Mouse (Mus musculus): ENCODE measurements around the gene Zbtb41. TPM values are rescaled to one million over a fixed set of nuclear protein-coding genes. Genes with fewer than 3 reads are reported as not detected.
A peak's percentile ranks its signal among the peaks of the same experiment; 100 is the strongest.

Zbtb41 gene
- 54.5 and 65.1 TPM in 2 replicates for total RNA-seq (2014; rRNA removed)
- 11.9 and 13.2 TPM in 2 replicates for polyA plus RNA-seq (2015; fragmentation: Nextera tagmentation; extraction: Ambion mirVana)

DNA sequence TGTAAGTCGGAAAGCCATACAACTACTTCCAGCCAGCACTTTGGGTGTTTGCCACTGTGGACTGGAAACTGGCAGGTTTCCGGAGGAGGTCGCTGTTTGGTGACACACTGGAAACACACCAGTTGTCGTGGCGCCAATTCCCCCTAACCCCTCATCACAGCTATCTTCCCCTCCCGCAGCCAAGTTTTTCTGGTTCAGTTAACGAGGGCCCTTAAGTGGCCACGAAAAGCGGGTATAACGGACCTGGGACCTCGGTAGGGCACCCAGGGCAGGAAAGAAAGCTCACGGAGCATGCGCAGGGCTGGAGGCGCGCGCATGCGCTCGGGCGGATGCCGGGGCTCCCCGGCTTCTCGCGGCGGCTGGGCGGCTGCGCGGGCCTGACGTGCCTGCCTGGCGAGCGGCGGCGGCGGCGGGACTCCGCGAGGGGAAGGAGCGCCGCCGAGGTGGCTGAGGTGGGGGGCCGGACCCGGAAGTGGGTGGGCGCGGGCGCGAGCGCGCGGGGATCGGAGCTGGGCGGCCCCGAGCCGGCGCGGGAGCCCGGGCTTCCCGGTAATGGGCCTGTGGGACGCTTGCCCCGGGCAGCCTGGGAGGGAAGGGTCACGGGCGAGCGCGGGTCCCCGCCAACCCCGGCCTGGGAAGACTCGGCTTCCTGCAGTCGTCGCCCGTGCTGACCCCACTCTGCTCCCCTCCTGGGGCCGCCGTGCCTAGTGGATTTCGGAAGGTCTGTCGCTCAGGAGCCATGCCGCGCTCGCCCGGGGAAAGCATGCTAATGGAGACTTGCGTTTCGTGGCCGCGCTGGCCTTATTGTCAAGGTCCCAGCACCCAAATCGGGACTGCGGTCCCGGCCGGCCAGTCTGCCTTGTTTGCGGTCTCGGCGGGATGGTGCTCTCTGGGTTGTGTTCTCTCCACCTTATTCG is at the start of gene Zbtb41:
Zbtb41 (plus strand) TSS at position 414 of the 917 bp plus-strand sequence.
- peaks cover 17% of the 10 kb centered on the region for H3K4me1 ChIP-seq (ENCODE audit: insufficient read depth, low read length)
- H3K4me3 ChIP-seq (ENCODE audit: low read depth, low read length), result peak within 1 kb of the TSS; percentile 84
- no peaks in the 10 kb centered on the region for H3K27me3 ChIP-seq (ENCODE audit: insufficient read depth, low read length)
- ATAC-seq (ENCODE audit: low FRiP score) (peak; percentile 95), DNase-seq (ENCODE audit: low spot score) (peak; percentile 91)
- peak within 1 kb of the TSS; percentile 77 for H3K4me2 ChIP-seq (ENCODE audit: low read depth, low read length, poor library complexity, severe bottlenecking)
- no peaks in the 10 kb centered on the region for H3K9me3 ChIP-seq (ENCODE audit: low read length)
- peak; percentile 79 for TF ChIP-seq CTCF (IDR thresholded peaks at IDR 0.05)
- peak within 1 kb of the TSS; percentile 81 for H3K9ac ChIP-seq (replicated peaks; ENCODE audit: low read length, poor library complexity, severe bottlenecking)
- peak within 1 kb of the TSS; percentile 89 for H3K27ac ChIP-seq (ENCODE audit: low read depth, low read length)
- WGBS, result under 1% methylated on average over 54 of the region's 88 CpGs
- H3K36me3 ChIP-seq (ENCODE audit: insufficient read depth, low read length), result no peaks in the 10 kb centered on the region

DNA sequence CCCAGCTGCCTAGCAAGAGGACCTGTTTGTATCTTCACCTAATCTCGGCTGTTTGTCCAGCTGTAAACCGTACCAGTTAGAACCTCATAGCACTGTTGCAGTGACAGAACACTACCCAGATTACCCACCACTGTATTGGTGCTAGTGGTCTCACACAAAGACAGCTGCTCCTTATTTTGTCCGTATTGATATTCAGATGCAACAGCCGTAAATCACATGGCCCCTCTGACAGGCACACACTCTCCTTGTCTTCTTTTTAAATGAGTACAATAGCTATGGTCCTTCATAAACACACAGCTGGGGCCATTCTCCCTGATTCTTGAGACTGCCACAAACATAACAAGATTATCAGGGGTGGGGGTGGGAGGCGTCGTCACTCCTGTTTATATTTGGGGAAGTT is 46.2 kb upstream of the Zbtb41 start:
- WGBS, result 9% methylated on average over 6 of the region's 6 CpGs
- Histone ChIP-seq H3K36me3 (ENCODE audit: insufficient read depth, low read length) (no peaks in the 10 kb centered on the region), H3K9ac (replicated peaks; ENCODE audit: low read length, poor library complexity, severe bottlenecking) (peak overlapping the region; percentile 29; the same call in 1 of the 2 replicates), H3K4me2 (ENCODE audit: low read depth, low read length, poor library complexity, severe bottlenecking) (peak overlapping the region; percentile 51), H3K27me3 (ENCODE audit: insufficient read depth, low read length) (no peaks in the 10 kb centered on the region), H3K9me3 (ENCODE audit: low read length) (no peaks in the 10 kb centered on the region), H3K27ac (ENCODE audit: low read depth, low read length) (no peak overlapping the region), H3K4me1 (ENCODE audit: insufficient read depth, low read length) (0 out of 2 replicates have a peak, but pooled peaks cover 5% of the 10 kb centered on the region), H3K4me3 (ENCODE audit: low read depth, low read length) (peak overlapping the region; percentile 33)
- ATAC-seq (ENCODE audit: low FRiP score) (no peak), DNase-seq (ENCODE audit: low spot score) (no peak)
- TF ChIP-seq CTCF (IDR thresholded peaks at IDR 0.05), result no peak

DNA sequence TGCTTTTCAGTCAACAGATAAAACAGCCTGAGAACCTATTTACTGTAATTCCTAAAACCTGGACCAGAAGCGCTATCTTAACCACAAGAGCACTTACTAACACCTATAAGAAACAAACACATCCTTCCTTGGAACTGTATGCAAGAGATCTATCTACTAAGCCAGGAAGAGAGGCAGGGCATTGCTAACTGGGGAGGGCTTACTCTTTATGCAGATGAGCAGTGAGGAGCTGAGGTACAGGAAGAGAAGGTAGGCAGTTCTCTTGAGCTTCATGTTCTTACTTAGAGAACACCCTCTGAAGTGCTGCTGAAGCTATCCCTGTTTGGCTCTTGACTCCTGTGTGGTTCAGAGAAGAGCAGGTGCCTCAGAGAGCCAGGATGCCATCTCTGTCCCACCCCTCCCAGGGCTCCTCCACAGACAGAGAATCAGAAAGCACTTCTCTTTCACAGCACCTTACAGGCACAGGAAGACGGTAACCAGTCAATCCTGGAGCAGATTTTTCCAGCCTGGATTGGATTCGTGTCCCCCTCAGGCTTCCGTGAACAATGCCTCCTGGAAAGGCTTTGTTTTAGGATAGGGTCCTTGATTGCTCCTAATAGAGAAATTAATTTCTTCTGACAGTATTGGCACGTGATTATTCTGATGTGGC is 45.3 kb upstream of the Zbtb41 start, which contains the start of gene Crb1:
Crb1 (minus strand) TSS at position 463 of the 649 bp plus-strand sequence.
- ATAC-seq (ENCODE audit: low FRiP score), result peak; percentile 64; the same call in 1 of the 2 replicates
- Histone ChIP-seq H3K4me3 (ENCODE audit: low read depth, low read length) (peak within 1 kb of the TSS; percentile 33), H3K9me3 (ENCODE audit: low read length) (no peaks in the 10 kb centered on the region), H3K4me1 (ENCODE audit: insufficient read depth, low read length) (0 out of 2 replicates have a peak, but pooled peaks cover 5% of the 10 kb centered on the region), H3K36me3 (ENCODE audit: insufficient read depth, low read length) (no peaks in the 10 kb centered on the region), H3K4me2 (ENCODE audit: low read depth, low read length, poor library complexity, severe bottlenecking) (peak within 1 kb of the TSS; percentile 51), H3K9ac (replicated peaks; ENCODE audit: low read length, poor library complexity, severe bottlenecking) (peak within 1 kb of the TSS; percentile 29; the same call in 1 of the 2 replicates), H3K27me3 (ENCODE audit: insufficient read depth, low read length) (no peaks in the 10 kb centered on the region), H3K27ac (ENCODE audit: low read depth, low read length) (no peak within 1 kb of the TSS)
- peak; percentile 58 for DNase-seq (ENCODE audit: low spot score)
- TF ChIP-seq CTCF (IDR thresholded peaks at IDR 0.05), result no peak
- 6% methylated on average over 5 of the region's 5 CpGs for WGBS

DNA sequence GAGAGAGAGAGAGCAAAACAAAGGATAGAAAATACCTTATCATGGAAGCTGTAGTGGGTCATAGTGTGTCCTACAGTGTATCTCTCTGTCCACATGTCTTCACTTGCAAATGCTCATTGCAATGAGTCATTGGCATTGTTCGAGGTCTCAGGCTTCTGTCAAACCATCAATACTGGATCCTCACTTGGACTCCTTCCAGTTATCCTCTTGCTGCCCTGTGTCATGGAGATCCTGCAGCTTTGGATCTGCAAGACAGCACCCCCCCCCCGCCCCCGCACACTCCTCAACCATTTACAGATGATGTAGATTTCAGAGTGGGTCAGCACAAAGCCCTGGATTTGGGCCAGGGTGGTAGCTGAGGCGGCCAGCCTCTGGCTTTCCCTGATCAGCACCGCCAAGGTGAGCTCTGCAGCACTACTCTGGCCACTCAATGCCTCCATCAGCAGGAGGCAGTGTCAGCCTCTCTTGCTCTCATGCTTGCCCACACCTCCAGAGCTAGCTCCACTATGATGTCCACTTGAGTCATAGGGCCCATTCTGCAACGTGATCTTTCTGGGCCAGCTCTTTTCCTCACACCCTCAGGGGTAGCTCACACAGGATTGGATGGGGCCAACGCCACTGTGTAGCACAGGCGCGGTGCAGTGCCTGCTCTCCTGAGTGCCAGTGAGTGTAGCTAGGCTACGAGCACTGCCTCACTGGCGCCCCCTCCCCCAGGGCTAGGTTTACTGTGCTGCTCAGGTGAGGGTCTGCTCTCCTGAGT is 43.0 kb upstream of the Zbtb41 start:
- no peak overlapping the region for H3K9ac ChIP-seq (replicated peaks; ENCODE audit: low read length, poor library complexity, severe bottlenecking)
- DNase-seq (ENCODE audit: low spot score) (no peak), ATAC-seq (ENCODE audit: low FRiP score) (peak; percentile 64; the same call in 1 of the 2 replicates)
- H3K4me1 ChIP-seq (ENCODE audit: insufficient read depth, low read length), result 0 out of 2 replicates have a peak, but pooled peaks cover 5% of the 10 kb centered on the region
- 26% methylated on average over 11 of the region's 11 CpGs for WGBS
- no peak for TF ChIP-seq CTCF (IDR thresholded peaks at IDR 0.05)
- H3K4me3 ChIP-seq (ENCODE audit: low read depth, low read length), result no peak overlapping the region
- no peak overlapping the region for H3K4me2 ChIP-seq (ENCODE audit: low read depth, low read length, poor library complexity, severe bottlenecking)
- H3K27ac ChIP-seq (ENCODE audit: low read depth, low read length), result no peak overlapping the region
- no peaks in the 10 kb centered on the region for H3K9me3 ChIP-seq (ENCODE audit: low read length)
- no peaks in the 10 kb centered on the region for H3K27me3 ChIP-seq (ENCODE audit: insufficient read depth, low read length)
- H3K36me3 ChIP-seq (ENCODE audit: insufficient read depth, low read length), result no peaks in the 10 kb centered on the region

DNA sequence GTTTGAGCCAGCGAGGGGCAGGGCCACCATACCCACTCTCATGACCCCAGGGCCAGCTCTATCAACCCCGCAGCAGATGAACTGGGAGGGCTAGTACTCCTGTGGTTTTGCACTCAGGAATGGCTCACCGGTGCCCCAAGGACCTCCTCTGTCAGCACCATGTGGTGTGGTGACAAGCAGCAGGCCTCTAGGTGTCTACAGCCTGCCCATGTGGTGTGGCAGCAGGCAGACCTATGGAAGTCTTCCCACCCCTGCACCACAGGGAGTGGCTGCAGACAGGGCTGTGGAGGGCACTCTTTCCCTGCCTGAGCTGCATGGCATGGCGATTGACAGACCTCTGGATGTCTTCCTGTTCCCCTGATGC is 42.5 kb upstream of the Zbtb41 start:
- Histone ChIP-seq H3K4me1 (ENCODE audit: insufficient read depth, low read length) (0 out of 2 replicates have a peak, but pooled peaks cover 5% of the 10 kb centered on the region), H3K4me3 (ENCODE audit: low read depth, low read length) (no peak overlapping the region), H3K36me3 (ENCODE audit: insufficient read depth, low read length) (no peaks in the 10 kb centered on the region), H3K9me3 (ENCODE audit: low read length) (no peaks in the 10 kb centered on the region), H3K27me3 (ENCODE audit: insufficient read depth, low read length) (no peaks in the 10 kb centered on the region), H3K4me2 (ENCODE audit: low read depth, low read length, poor library complexity, severe bottlenecking) (no peak overlapping the region), H3K27ac (ENCODE audit: low read depth, low read length) (no peak overlapping the region), H3K9ac (replicated peaks; ENCODE audit: low read length, poor library complexity, severe bottlenecking) (no peak overlapping the region)
- DNase-seq (ENCODE audit: low spot score) (no peak), ATAC-seq (ENCODE audit: low FRiP score) (0 out of 2 replicates have a peak, but pooled peaks have one; percentile 12)
- no peak for TF ChIP-seq CTCF (IDR thresholded peaks at IDR 0.05)
- 30% methylated on average over 4 of the region's 4 CpGs for WGBS
